Mouse (Mus musculus) adrenal gland, postnatal 10 days (tissue): ENCODE measurements at regions not wholly inside any gene's neighbourhood (a gene's known extent, or its start where the extent isn't known, plus 50 kb on each side); places are given as distances from the start of the nearest gene placed in this dataset.

ENCODE experiments used
- DNase-seq: peaks from one replicate; pipeline ENCODE4 v3.0.0; 2021; ENCODE audit warnings: mixed read lengths

GRCm38 (mm10) chr11:90088473-90088872, 58.3 kb downstream of the Tmem100 start:
- DNase-seq: no peak

DNA sequence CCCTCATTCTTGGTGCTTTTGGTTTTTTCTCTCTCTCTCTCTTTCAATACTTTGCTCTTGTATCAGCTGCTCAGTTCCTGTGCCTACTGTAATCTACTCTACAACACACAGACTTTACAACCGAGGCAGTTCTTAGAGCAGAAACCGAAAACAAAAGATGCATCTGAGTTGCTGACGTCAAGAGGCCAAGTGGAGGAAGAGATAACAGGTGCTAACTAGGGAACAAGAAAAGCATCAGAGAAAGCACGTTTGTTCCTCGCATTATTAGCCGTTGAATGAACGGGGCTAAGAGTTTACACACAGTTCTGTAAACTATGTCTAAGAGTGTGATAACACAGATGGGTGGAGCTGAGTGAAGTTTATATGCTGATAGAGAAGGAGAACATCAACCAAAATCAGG, 63.9 kb downstream of the Tmem100 start:
- DNase-seq: no peak

DNA sequence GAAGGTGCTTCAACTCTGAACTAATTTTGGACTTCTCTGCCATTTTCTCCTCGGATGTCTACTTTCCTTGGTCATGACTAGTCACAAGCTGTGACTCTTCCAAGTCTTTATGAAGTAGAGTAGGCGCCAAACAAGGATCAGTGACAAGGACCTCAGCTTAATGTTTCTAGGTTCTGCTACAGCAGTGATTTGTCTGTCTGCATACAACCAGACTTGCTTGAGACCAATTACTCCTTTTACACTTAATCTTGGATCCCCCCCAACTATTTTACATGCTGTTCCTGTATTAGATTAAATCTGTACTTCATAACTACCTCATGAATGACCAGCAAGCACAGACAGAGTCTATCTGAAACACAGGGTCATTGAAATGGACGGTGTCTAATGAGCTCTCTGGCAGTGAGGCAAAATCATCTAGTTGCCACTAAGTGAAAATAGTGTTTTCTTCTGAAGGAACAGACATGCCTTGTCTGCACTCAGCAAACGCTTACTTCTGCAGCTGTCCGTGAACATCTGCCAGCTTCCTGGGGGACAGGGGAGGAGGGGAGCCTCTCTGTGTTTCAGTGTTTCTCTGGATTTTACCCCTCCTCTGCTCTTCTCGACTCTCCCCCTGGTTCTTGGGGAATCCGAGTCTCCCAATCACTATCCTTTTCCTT, 64.7 kb downstream of the Tmem100 start:
- no peak for DNase-seq

- no peak for DNase-seq
These were observed 68.3 kb downstream of the Tmem100 start for GRCm38 (mm10) chr11:90098471-90098870.

DNA sequence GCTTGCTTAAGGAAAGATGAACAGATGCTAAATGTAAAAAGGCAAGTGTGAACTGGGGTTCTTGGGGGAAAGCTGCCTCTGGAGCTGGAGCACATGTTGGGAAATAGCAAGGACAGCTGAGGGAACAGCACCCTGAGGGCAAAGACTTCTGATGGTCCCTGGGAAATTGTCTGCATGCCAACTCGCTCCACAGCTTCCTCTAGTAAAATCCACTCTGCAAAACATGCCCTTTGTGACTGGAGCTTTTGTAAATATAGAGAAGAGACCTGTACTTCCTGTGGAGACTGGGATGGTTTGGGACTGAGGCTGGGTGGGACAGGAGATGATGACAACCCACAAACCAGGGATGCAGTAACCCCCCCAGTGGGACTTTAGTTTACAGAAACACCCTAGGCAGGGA, 69.0 kb downstream of the Tmem100 start:
- peak; percentile 8 for DNase-seq

DNA sequence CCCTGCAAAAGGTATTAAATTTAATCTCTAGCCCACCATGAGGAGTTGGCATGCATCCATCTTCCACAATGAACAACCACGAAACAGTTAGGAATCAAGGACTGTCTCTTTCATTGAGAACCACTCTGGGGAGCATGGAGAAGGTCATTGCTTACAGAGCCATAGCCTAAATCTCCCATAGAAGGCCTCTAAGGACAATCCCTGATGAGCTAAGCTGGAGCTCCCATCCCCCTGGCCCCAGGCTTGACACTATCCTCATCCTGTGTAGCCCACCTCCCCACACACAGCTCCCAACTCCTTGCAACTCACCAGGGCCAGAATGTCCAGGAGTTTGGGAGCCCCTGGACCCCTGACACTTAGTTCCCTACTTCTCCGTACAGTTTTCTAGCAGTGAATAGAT, 70.0 kb downstream of the Tmem100 start:
- DNase-seq: no peak

- DNase-seq: no peak
These were observed 71.1 kb downstream of the Tmem100 start for GRCm38 (mm10) chr11:90101284-90101683.

DNA sequence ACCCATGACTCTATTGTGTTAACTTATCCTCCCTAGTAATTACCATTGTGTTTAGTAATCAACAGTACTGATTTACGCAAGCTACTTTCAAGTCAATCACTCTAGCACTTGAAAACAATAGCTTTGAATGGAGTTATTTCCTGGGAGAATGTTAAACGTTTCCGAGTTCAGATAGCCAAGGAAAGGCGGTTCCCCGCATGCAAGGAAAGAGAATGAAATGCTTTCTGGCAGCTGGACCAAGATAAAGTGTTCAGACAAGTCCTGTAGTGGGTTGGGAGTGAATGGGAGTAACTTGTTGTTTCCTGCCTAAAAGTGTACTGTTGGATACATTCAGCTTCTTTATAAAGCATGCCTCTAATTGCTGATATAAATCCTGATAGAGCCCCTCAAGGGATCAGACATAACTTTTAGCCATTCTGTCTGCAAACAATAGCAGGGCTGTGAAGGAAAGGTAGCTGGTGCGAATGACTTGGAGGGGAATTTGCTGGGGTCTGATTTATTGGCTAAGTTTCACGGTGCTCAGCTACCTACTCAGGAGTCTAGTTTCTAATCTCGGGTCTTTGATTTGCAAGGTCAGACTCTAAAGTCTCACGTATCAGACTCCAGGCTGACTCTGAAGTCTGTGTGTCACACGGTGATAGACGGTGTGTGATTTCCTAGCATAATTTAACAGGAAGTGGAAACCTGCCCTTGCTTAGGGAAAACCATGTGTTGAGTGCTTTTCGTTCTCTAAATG, 76.1 kb downstream of the Tmem100 start:
- no peak for DNase-seq

DNA sequence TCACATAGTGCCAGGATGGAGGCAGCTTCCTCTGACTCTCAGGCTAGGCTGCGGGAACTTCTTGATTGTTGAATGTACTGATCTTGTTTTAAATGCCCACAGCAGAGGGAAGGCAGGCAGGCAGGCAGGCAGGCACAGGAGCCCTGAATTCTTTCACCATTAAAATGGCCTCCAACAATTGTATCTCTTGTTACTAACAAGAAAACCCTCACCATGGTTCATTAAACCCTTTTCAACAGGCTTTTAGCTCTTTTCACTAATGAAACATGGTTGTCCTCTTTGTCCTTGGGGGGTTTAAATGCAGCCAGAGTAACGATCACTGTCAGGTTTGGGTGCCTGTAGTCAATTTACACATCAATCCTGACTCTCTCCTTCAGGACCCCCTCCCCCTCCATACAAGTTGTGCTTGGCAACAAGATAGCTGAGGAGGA, 77.8 kb upstream of the Gm45716 start:
- no peak for DNase-seq

- DNase-seq: no peak
These were observed 77.3 kb upstream of the Gm45716 start for GRCm38 (mm10) chr11:90110170-90110569.

DNA sequence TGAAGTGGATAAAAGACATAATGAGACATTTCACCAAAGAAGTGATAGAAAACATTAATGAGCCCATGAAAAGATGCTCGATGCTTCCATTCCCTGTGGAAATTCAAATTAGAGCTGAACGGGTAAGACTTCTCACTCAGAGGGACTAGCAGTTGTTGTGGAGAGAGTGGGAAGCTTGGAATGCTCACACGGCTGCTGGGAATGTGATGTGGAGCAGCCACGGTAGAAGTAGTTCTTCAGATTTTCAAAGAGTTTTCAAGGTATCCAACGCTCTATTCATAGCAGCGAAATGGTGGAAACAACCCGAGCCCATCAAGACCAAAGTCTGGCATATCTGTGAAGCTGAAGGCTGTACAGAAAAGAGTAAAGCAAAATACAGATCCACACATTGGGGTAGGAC, 75.3 kb upstream of the Gm45716 start:
- DNase-seq: no peak

GRCm38 (mm10) chr11:90116676-90117663, 70.5 kb upstream of the Gm45716 start:
- no peak for DNase-seq

- no peak for DNase-seq
These were observed 69.7 kb upstream of the Gm45716 start for GRCm38 (mm10) chr11:90117664-90118295.

DNA sequence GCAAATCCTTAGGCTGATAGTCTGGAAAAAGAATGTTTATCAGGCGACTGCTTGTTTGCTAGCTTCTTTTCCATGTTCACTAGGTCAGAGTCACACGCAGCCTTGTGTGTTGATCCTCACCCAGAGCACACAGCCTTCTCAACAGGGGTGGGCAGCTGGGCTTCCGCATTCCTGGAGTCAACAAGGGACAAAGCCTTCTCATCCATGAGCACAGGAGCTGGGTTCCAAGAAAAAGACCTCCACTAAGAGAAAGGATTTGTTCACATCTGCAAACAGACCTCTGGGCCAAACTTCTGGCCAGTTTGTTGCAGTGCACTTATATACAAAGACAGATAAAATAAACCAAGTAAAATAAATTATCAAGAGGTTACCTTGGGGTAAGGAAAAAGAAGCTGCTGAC, 65.6 kb upstream of the Gm45716 start:
- no peak for DNase-seq

- no peak for DNase-seq
These were observed 64.8 kb upstream of the Gm45716 start for GRCm38 (mm10) chr11:90122709-90123108.

- no peak for DNase-seq
These were observed 63.6 kb upstream of the Gm45716 start for GRCm38 (mm10) chr11:90123851-90124250.

GRCm38 (mm10) chr11:90126289-90126688, 61.2 kb upstream of the Gm45716 start:
- DNase-seq: no peak

DNA sequence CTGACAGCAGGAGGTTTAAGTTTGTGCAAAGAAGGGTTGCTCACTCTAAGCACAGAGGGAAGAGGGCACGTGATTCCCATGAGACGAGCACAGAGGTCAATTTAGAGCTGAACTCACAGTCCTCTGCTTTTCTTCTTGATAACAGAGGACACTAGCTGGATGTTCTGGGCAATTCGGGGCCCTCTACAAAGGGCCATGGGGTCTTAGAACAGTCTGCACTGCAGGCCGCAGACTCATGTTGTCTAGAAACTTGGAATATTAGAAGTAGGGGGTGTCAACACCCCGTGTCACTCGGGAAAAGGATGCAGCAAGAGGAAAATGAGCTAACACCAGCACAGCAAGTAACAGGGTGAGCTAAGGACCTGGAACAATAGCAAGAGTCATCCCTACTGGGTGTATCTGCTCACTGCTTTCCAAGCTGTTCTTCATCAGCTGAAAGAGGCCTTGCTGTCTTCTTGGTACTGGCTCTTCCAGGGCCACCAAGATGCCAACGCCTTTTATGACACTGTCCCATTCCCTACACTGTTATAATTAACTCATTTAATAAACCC, 58.5 kb upstream of the Gm45716 start:
- DNase-seq: no peak

DNA sequence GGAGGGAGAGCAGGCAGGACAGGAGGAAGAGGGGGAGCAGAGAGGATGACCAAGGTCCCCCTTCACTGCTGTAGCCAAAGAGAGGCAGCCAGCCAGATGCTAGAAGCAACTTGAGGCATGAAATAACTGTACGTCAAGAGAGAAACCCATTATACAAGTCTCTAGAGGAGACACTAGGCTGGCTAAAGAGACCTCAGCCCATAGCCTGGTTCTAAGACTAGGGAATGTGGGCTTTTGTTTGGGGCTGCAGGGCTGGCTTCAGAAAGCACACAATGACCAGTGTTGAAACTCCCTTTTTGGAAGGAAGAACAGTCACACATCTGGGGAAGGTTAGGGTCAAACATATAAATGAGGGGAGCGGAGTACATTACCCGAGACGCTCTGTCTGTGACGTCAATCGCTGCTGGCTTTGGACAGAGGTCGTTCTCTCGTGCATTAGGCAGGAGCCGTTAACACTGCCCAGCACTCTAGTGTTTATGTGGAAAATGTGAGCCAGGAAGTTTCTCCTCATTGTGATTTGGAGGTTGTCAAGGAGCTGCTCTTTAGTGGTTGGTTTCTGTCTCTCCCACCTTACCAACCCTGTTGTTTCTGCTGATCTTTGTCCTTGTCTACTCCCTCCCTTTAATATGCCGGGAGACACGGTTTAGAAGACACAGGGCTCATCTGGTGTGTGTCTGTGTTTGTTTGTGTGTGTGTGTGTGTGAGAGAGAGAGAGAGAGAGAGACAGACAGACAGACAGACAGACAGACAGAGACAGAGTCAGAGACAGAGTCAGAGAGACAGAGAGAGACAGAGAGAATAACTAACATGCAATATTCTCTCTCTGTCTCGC, 57.5 kb upstream of the Gm45716 start:
- peak; percentile 38 for DNase-seq

GRCm38 (mm10) chr11:90130635-90131034, 56.8 kb upstream of the Gm45716 start:
- DNase-seq: peak; percentile 18

DNA sequence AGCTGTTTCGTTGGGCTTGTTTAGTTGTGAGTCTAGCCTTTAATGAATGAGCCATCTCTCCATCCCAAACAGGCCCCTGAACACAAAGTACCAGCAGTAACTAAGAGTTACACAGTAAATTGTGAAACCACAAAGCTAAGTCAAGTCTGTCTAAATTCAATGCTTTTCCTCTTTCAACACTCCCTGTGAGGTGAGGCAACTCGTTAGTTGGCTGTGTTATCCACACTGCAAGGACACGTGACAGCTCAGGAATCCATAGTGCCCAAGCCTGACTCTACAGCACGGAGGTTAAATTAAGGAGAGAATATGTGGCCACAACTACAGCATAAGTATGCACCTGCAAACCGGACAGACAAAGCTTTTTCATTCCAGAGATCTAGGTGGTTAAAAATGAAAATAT, 54.9 kb upstream of the Gm45716 start:
- peak; percentile 34 for DNase-seq
